Mouse (Mus musculus) heart, adult 2 months (tissue): ENCODE measurements around the gene H2-M5.

Source experiments
- CTCF ChIP-seq: fragments of 200-600 bp; IDR thresholded peaks from 2 replicates; pipeline ENCODE4 v1.8.1; 2022; ENCODE audit warnings: antibody characterized with exemption, mild to moderate bottlenecking, moderate library complexity
- POLR2A ChIP-seq: fragments of 200-500 bp; IDR thresholded peaks from 2 replicates; pipeline ENCODE4 v1.6.1; 2011; ENCODE audit warnings: mild to moderate bottlenecking, low read depth, low read length, control low read depth; ENCODE audit not compliant: insufficient read depth

- TF ChIP-seq CTCF (no peak), POLR2A (no peak)
Observed at GRCm38 (mm10) chr17:37026425-37026824, 37.1 kb upstream of the H2-M5 start.
